ENCODE assay signal across 8 mouse cellular contexts in genomic region chr5:32863253-32864228, GRCm38 (mm10). TPM values are rescaled to one million over a fixed set of nuclear protein-coding genes. Genes with fewer than 3 reads are reported as not detected.
DNase-seq lines count a peak whose midpoint lies in the region; ATAC-seq lines count a peak whose summit lies in the region.

Depdc5 (plus strand) TSS chr5:32863701.

- peak within 1 kb of the TSS; percentile 84 for H3K9ac ChIP-seq in lung, embryonic 16.5 days (ENCODE audit: low read length)

- H3K4me1 ChIP-seq in lung, embryonic 16.5 days (replicated peaks; ENCODE audit: control insufficient read depth, insufficient read depth, low read length): peaks cover 3% of the 10 kb centered on the region; the same call in 1 of the 2 replicates

- no peaks in the 10 kb centered on the region for H3K9me3 ChIP-seq in lung, embryonic 16.5 days (ENCODE audit: control insufficient read depth, low read length)

- peak within 1 kb of the TSS; percentile 83 for H3K27ac ChIP-seq in lung, embryonic 16.5 days (ENCODE audit: low read length)

- under 1% methylated on average over 58 of the region's 64 CpGs for WGBS in lung, embryonic 16.5 days

- DNase-seq in MEL-GATA-1-ER (ENCODE audit: extremely low read depth, low read depth): peak; percentile 74
- peak; percentile 90 for DNase-seq in cerebellum, adult 8-10 months
- DNase-seq in forelimb bud, embryonic 11.5 days (ENCODE audit: low read depth, low spot score): peak; percentile 89
- DNase-seq in layer of hippocampus, adult 9-10 months (ENCODE audit: low spot score): peak; percentile 39
- DNase-seq in ovary, postnatal 10 days (ENCODE audit: low spot score): peak; percentile 76
- DNase-seq in thymus, postnatal 10 days (ENCODE audit: low spot score in 2 of 2): peak; percentile 94 to 97

- peak within 1 kb of the TSS; percentile 76 for H3K4me3 ChIP-seq in lung, embryonic 16.5 days (ENCODE audit: low read length)

- H3K27me3 ChIP-seq in lung, embryonic 16.5 days (ENCODE audit: control insufficient read depth, insufficient read depth, low read depth, low read length): no peaks in the 10 kb centered on the region

- H3K4me2 ChIP-seq in lung, embryonic 16.5 days (ENCODE audit: low read depth, low read length): peak within 1 kb of the TSS; percentile 73

- peaks cover 3% of the 10 kb centered on the region for H3K36me3 ChIP-seq in lung, embryonic 16.5 days (ENCODE audit: control insufficient read depth, insufficient read depth, low read length)

- ATAC-seq in hematopoietic stem cell, adult 5-6 weeks (replicated peaks in 1 of 2; ENCODE audit: insufficient read depth in 1 of 2, low FRiP score in 2 of 2, low TSS enrichment in 1 of 2, low read depth in 1 of 2, poor library complexity in 2 of 2, severe bottlenecking in 2 of 2): peak; percentile 96 to 99
- ATAC-seq in lung, embryonic 16.5 days (ENCODE audit: low read depth): peak; percentile 98

RNA-seq across cellular contexts. Expression of gene Depdc5, which starts in this region (rescaled TPM):
- 22.6 and 28.8 TPM in 2 replicates for total RNA-seq in hematopoietic stem cell, adult 5-6 weeks (2017)
- polyA plus RNA-seq in lung, embryonic 16.5 days (2015; fragmentation: Nextera tagmentation; extraction: Ambion mirVana): 20.5 and 23.8 TPM in 2 replicates

Comparison
In these comparisons a context has a peak if more than half of its experiments do, and no peak if none do; other contexts are left out.
1. Peak in every context shown above with its lines: DNase-seq, ATAC-seq, H3K4me3 ChIP-seq and H3K27ac ChIP-seq.
2. DNase-seq: peak in every context shown above with its lines; median percentile 96 in thymus, postnatal 10 days; 90 in cerebellum, adult 8-10 months; 89 in forelimb bud, embryonic 11.5 days; 76 in ovary, postnatal 10 days; 74 in MEL-GATA-1-ER; 39 in layer of hippocampus, adult 9-10 months.